Mouse (Mus musculus) G1E (cell line): ENCODE data around the gene Hp. TPM values are rescaled to one million over a fixed set of nuclear protein-coding genes. Genes with fewer than 3 reads are reported as not detected.

Experiments used
- ATAC-seq: 2 replicates; pipeline ENCODE4 v1.8.0; 2016; ENCODE audit warnings: mild to moderate bottlenecking; ENCODE audit not compliant: insufficient number of reproducible peaks, poor library complexity, low FRiP score, severe bottlenecking; ENCODE audit errors: extremely low read depth
- DNase-seq: peaks from one replicate; pipeline ENCODE4 v3.0.0; 2012; ENCODE audit warnings: low spot score
- H3K27me3 ChIP-seq: 2 replicates; pipeline ENCODE4 v1.6.1; 2012; ENCODE audit warnings: mild to moderate bottlenecking, low read length, inconsistent platforms; ENCODE audit not compliant: insufficient read depth
- H3K36me3 ChIP-seq: replicated peaks from 2 replicates; pipeline ENCODE3; 2012; ENCODE audit warnings: mild to moderate bottlenecking, inconsistent platforms
- H3K4me1 ChIP-seq: 2 replicates; pipeline ENCODE4 v1.6.1; 2012; ENCODE audit warnings: low read depth, low read length, inconsistent platforms, mixed read lengths; ENCODE audit not compliant: insufficient read depth
- H3K4me3 ChIP-seq: 2 replicates; pipeline ENCODE4 v1.5.1; 2012; ENCODE audit warnings: low read depth, mild to moderate bottlenecking, inconsistent platforms, low read length, moderate library complexity, mixed read lengths
- H3K9me3 ChIP-seq: replicated peaks from 2 replicates; pipeline ENCODE4 v1.6.1; 2012; ENCODE audit warnings: inconsistent platforms
- CTCF ChIP-seq: IDR thresholded peaks from 2 replicates; pipeline ENCODE4 v1.5.1; 2012; ENCODE audit warnings: low read depth, low read length, inconsistent platforms, mixed read lengths
- GATA1 ChIP-seq: IDR thresholded peaks from 2 replicates; pipeline ENCODE4 v1.6.1; 2012; ENCODE audit warnings: borderline replicate concordance, low read length, inconsistent platforms, mixed read lengths
- GATA2 ChIP-seq: IDR thresholded peaks from 2 replicates; pipeline ENCODE4 v1.6.1; 2012; ENCODE audit warnings: low read depth, low read length, inconsistent platforms, borderline replicate concordance
- POLR2AphosphoS5 ChIP-seq: IDR thresholded peaks from 2 replicates; pipeline ENCODE4 v1.6.1; 2012; ENCODE audit warnings: low read depth, low read length, inconsistent platforms; ENCODE audit not compliant: insufficient replicate concordance
- TAL1 ChIP-seq: conservative IDR thresholded peaks from 2 replicates; pipeline ENCODE4 v1.6.1; 2012; ENCODE audit warnings: low read depth, low read length, inconsistent platforms, mixed read lengths
- polyA plus RNA-seq: library from polyadenylated mRNA; stranded (reverse); fragments of >175 nt; gene quantifications from 2 replicates; pipeline ENCODE4 v1.2.3, GENCODE M21; 2012
- total RNA-seq, 2 experiments: library from RNA; stranded (forward) in 1 of 2; stranded (reverse) in 1 of 2; fragments of 200-1000 nt in 1 of 2; fragments of >200 nt in 1 of 2; fragmentation: Nextera tagmentation in 1 of 2; gene quantifications; 2 replicates each; pipeline ENCODE4 v1.2.3; 2014 to 2017

Gene Hp
- total and polyA plus RNA-seq, 3 experiments: 0.28 TPM; not detected in 2

- H3K36me3 ChIP-seq: peaks cover 50% of the 10 kb centered on the region
- peaks cover 11% of the 10 kb centered on the region for H3K4me1 ChIP-seq
- no peak overlapping the region for H3K4me3 ChIP-seq
- ATAC-seq (no peak), DNase-seq (no peak)
- TF ChIP-seq TAL1 (no peak), GATA2 (no peak), GATA1 (no peak), CTCF (no peak), POLR2AphosphoS5 (no peak)
- no peaks in the 10 kb centered on the region; the same call in 1 of the 2 replicates for H3K27me3 ChIP-seq
- no peaks in the 10 kb centered on the region for H3K9me3 ChIP-seq
These were observed 11.9 kb upstream of the Hp start for GRCm38 (mm10) chr8:109590901-109591300.

GRCm38 (mm10) chr8:109586972-109587504, 8.1 kb upstream of the Hp start:
- DNase-seq: no peak
- no peak for ATAC-seq
- peaks cover 11% of the 10 kb centered on the region for H3K36me3 ChIP-seq
- TF ChIP-seq POLR2AphosphoS5: no peak
- TF ChIP-seq CTCF: no peak
- no peak for TF ChIP-seq GATA2
- no peak for TF ChIP-seq GATA1
- TF ChIP-seq TAL1: no peak
- H3K4me1 ChIP-seq: peaks cover 8% of the 10 kb centered on the region
- peaks cover 11% of the 10 kb centered on the region for H3K27me3 ChIP-seq
- H3K4me3 ChIP-seq: no peak overlapping the region
- H3K9me3 ChIP-seq: no peaks in the 10 kb centered on the region

- Histone ChIP-seq H3K4me3 (no peak overlapping the region), H3K27me3 (peaks cover 11% of the 10 kb centered on the region), H3K4me1 (no peaks in the 10 kb centered on the region), H3K9me3 (no peaks in the 10 kb centered on the region), H3K36me3 (peaks cover under 1% of the 10 kb centered on the region)
- ATAC-seq: no peak
- no peak for DNase-seq
- TF ChIP-seq CTCF (no peak), GATA1 (no peak), POLR2AphosphoS5 (no peak), TAL1 (no peak), GATA2 (no peak)
These were observed 6.7 kb upstream of the Hp start for GRCm38 (mm10) chr8:109585652-109586051.

GRCm38 (mm10) chr8:109584830-109585229, 5.9 kb upstream of the Hp start:
- Histone ChIP-seq H3K4me3 (no peak overlapping the region), H3K4me1 (no peaks in the 10 kb centered on the region), H3K27me3 (peaks cover 11% of the 10 kb centered on the region), H3K36me3 (no peaks in the 10 kb centered on the region), H3K9me3 (no peaks in the 10 kb centered on the region)
- ATAC-seq (no peak), DNase-seq (no peak)
- TF ChIP-seq GATA2 (no peak), POLR2AphosphoS5 (no peak), CTCF (no peak), GATA1 (no peak), TAL1 (no peak)

- Histone ChIP-seq H3K4me1 (no peaks in the 10 kb centered on the region), H3K9me3 (no peaks in the 10 kb centered on the region), H3K4me3 (no peak overlapping the region), H3K36me3 (no peaks in the 10 kb centered on the region), H3K27me3 (peaks cover 11% of the 10 kb centered on the region)
- ATAC-seq: no peak
- DNase-seq: no peak
- no peak for TF ChIP-seq POLR2AphosphoS5
- TF ChIP-seq TAL1: no peak
- no peak for TF ChIP-seq CTCF
- TF ChIP-seq GATA1: no peak
- TF ChIP-seq GATA2: no peak
These were observed 5.3 kb upstream of the Hp start for GRCm38 (mm10) chr8:109584293-109584692.

- Histone ChIP-seq H3K4me3 (no peak overlapping the region), H3K9me3 (no peaks in the 10 kb centered on the region), H3K36me3 (peaks cover 38% of the 10 kb centered on the region), H3K4me1 (peaks cover 3% of the 10 kb centered on the region; the same call in 1 of the 2 replicates), H3K27me3 (no peaks in the 10 kb centered on the region; the same call in 1 of the 2 replicates)
- no peak for ATAC-seq
- DNase-seq: no peak
- TF ChIP-seq GATA1 (no peak), GATA2 (no peak), POLR2AphosphoS5 (no peak), CTCF (no peak), TAL1 (no peak)
These were observed 2.7 kb downstream of the Hp start for GRCm38 (mm10) chr8:109576311-109576710.
